Mouse (Mus musculus) heart, embryonic 11.5 days (tissue): ENCODE data around the gene Prrg1. TPM values are rescaled to one million over a fixed set of nuclear protein-coding genes. Genes with fewer than 3 reads are reported as not detected.
"Not testable (repeated sequence)": the region's sequence is repeated elsewhere in the genome, so short reads cannot be mapped to it uniquely, and the experiment has no call there.

Source experiments
- ATAC-seq: fragments of 200-750 bp; cut with Nextera tagmentation; replicated peaks from 2 replicates; pipeline ENCODE4 v1.8.0; 2017; ENCODE audit warnings: moderate library complexity; ENCODE audit not compliant: insufficient number of reproducible peaks, low FRiP score, low TSS enrichment
- H3K27ac ChIP-seq: fragments of 300-500 bp; sonication (generic); 2 replicates; pipeline ENCODE4 v1.5.1; 2014; ENCODE audit warnings: mild to moderate bottlenecking, low read depth, low read length
- H3K27me3 ChIP-seq: fragments of 300-500 bp; sonication (generic); 2 replicates; pipeline ENCODE4 v1.6.1; 2014; ENCODE audit warnings: mild to moderate bottlenecking, low read length, mixed read lengths; ENCODE audit not compliant: control insufficient read depth, insufficient read depth
- H3K36me3 ChIP-seq: fragments of 300-500 bp; sonication (generic); 2 replicates; pipeline ENCODE4 v1.6.1; 2014; ENCODE audit warnings: mild to moderate bottlenecking, low read length, moderate library complexity, mixed read lengths; ENCODE audit not compliant: control insufficient read depth, insufficient read depth
- H3K4me1 ChIP-seq: fragments of 300-500 bp; sonication (generic); 2 replicates; pipeline ENCODE4 v1.6.1; 2014; ENCODE audit warnings: low read length; ENCODE audit not compliant: control insufficient read depth, insufficient read depth
- H3K4me2 ChIP-seq: fragments of 300-500 bp; sonication (generic); 2 replicates; pipeline ENCODE4 v1.6.1; 2014; ENCODE audit warnings: mild to moderate bottlenecking, moderate library complexity
- H3K4me3 ChIP-seq: fragments of 300-500 bp; sonication (generic); 2 replicates; pipeline ENCODE4 v1.5.1; 2014; ENCODE audit warnings: low read depth, low read length
- H3K9ac ChIP-seq: fragments of 300-500 bp; sonication (generic); 2 replicates; pipeline ENCODE4 v1.6.1; 2014; ENCODE audit warnings: mild to moderate bottlenecking, low read depth, low read length, moderate library complexity
- H3K9me3 ChIP-seq: fragments of 300-500 bp; sonication (generic); replicated peaks from 2 replicates; pipeline ENCODE4 v1.6.1; 2016; ENCODE audit warnings: low read length; ENCODE audit not compliant: control insufficient read depth
- WGBS: fragments of 180-500 bp; shearing (Covaris S2); extraction: QIAGEN DNeasy Blood & Tissue Kit; methylation state at CpG from one replicate; pipeline ENCODE4 v1.1.7; 2014; ENCODE audit not compliant: insufficient replicate concordance; 5-methylcytosine and 5-hydroxymethylcytosine counted together
- polyA plus RNA-seq: library from polyadenylated mRNA; unstranded; fragments of >200 nt; fragmentation: Nextera tagmentation; extraction: Ambion mirVana; gene quantifications from 2 replicates; pipeline ENCODE4 v1.2.1, GENCODE M21; 2014

The Prrg1 gene
- polyA plus RNA-seq, 1 experiment from 2014 or later, result 6.1 TPM

DNA sequence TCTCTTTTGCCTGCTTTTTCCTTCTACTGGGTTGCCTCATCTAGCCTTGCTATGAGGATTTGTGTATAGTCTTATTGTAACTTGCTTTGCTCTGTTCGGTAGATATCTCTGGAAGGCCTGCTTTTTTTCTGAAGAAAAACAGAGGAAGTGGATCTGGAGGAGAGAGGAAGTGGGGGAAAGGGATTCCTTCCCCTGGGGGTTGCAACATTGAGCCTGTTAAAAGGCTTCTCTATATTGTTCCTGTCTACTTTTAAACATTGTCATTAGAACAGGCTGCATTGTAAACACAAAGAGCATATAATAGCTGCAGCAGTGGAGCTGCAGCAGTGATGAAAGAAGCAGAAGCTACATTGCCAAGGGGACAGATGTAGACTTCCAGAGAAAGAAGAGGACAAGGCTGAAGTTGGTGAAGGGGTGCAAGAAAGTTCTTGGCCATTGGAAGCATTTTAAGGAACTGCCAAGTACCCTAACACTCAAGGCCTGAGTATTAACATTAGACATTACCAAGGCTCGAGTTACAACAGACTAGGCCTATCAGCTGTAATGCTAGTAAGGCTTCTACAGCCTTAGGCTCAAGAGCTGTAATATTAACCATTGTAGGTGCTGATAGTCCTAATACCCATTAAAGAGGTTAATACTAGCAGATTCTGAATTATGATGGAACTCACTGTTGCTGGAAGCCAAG lies 44.9 kb downstream of the Prrg1 start:
- Histone ChIP-seq H3K27me3 (no peaks in the 10 kb centered on the region), H3K27ac (no peak overlapping the region), H3K4me3 (no peak overlapping the region), H3K9ac (no peak overlapping the region), H3K9me3 (no peaks in the 10 kb centered on the region), H3K4me1 (no peaks in the 10 kb centered on the region), H3K4me2 (no peak overlapping the region), H3K36me3 (no peaks in the 10 kb centered on the region)
- WGBS, result 77% methylated on average over 2 of the region's 2 CpGs
- ATAC-seq, result no peak

DNA sequence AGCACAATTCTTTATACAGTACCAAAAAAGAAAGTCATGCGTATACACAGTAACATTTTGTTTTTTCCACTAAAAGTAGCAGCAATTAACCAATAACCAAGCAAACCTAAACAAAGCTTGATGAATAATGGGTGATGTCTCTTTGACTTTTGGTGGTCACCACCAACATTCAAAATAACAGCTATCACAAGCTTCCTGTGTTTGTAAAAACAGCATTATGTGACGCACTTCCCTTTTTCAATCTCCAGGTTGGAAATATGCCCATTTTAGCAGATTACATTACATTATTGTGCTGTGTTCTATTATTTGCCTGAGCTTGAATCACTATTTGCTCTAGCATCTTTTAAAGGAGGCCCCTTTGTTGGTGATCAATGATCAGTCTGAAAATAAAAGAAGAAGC lies 65.4 kb downstream of the Prrg1 start:
- ATAC-seq, result no peak
- Histone ChIP-seq H3K4me2 (no peak overlapping the region), H3K4me1 (no peaks in the 10 kb centered on the region), H3K27ac (no peak overlapping the region), H3K9ac (no peak overlapping the region), H3K27me3 (no peaks in the 10 kb centered on the region), H3K4me3 (no peak overlapping the region), H3K9me3 (no peaks in the 10 kb centered on the region), H3K36me3 (no peaks in the 10 kb centered on the region)
- WGBS, result 80% methylated on average over 2 of the region's 2 CpGs

DNA sequence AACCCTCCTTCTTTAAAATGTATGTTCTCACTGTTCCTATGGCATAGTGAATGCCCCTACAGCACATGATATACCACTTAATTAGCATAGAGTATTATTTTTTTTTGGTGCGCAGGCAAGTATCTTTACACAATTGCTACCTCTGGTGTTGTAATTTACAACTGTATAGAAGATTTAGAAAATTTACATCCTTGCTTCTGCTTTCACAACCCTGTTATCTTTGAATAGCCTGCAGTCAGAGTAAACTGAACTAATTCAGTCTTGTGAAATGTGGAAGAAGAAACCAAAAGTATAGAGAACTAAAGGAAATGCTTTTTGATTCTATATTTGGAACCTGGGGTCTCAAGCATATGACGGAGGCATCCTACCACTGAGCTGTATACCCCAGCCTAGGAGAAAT lies 100.7 kb downstream of the Prrg1 start:
- Histone ChIP-seq H3K9ac (no peak overlapping the region), H3K4me2 (no peak overlapping the region), H3K4me1 (no peaks in the 10 kb centered on the region), H3K4me3 (no peak overlapping the region), H3K27me3 (no peaks in the 10 kb centered on the region), H3K9me3 (no peaks in the 10 kb centered on the region), H3K27ac (no peak overlapping the region), H3K36me3 (no peaks in the 10 kb centered on the region)
- WGBS, result 92% methylated on average over 2 of the region's 2 CpGs
- ATAC-seq, result no peak

DNA sequence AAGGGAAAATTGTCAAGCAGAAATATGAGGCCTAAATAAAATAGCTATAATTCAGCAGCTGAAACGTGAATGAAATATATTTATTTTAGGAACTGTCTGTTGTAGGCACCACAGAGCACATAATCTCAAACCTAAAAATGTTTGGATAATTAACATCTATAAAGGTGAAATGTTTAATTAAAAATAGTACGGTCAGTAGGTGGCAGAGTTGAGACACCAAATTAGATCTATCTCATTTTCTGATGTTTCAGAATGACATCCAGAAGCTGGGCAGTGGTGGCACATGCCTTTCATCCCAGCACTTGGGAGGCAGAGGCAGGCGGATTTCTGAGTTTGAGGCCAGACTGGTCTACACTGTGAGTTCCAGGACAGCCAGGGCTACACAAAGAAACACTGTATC lies 104.0 kb downstream of the Prrg1 start:
- no peak for ATAC-seq
- Histone ChIP-seq H3K4me2 (no peak overlapping the region), H3K27ac (no peak overlapping the region), H3K27me3 (no peaks in the 10 kb centered on the region), H3K36me3 (no peaks in the 10 kb centered on the region), H3K4me3 (no peak overlapping the region), H3K9ac (no peak overlapping the region), H3K4me1 (no peaks in the 10 kb centered on the region), H3K9me3 (no peaks in the 10 kb centered on the region)
- WGBS, result 69% methylated on average over 3 of the region's 3 CpGs

DNA sequence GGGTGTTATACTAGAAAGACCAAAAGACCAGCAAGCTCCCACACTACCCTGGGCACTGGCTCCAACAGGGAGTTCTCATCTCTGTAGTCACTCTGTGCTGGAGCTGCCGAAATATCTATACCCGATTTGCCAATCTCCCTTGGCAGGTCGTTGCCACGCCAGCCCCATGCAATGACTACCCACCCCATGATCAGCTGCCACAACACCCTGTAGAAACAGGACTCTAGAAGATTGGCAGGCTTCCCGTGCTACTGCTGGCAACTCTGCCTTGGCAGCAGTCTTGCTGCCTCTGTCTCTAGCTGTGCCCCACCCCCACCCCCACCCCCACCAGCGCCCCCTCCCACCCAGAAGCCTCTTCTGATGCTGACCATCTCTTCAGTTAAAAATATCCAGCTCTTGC lies 149.3 kb downstream of the Prrg1 start:
- no peaks in the 10 kb centered on the region for H3K4me1 ChIP-seq
- no peak overlapping the region for H3K4me3 ChIP-seq
- no peaks in the 10 kb centered on the region for H3K27me3 ChIP-seq
- no peaks in the 10 kb centered on the region for H3K36me3 ChIP-seq
- WGBS, result 67% methylated on average over 6 of the region's 6 CpGs
- H3K27ac ChIP-seq, result no peak overlapping the region
- no peak overlapping the region for H3K4me2 ChIP-seq
- no peaks in the 10 kb centered on the region for H3K9me3 ChIP-seq
- H3K9ac ChIP-seq, result no peak overlapping the region
- ATAC-seq, result no peak

DNA sequence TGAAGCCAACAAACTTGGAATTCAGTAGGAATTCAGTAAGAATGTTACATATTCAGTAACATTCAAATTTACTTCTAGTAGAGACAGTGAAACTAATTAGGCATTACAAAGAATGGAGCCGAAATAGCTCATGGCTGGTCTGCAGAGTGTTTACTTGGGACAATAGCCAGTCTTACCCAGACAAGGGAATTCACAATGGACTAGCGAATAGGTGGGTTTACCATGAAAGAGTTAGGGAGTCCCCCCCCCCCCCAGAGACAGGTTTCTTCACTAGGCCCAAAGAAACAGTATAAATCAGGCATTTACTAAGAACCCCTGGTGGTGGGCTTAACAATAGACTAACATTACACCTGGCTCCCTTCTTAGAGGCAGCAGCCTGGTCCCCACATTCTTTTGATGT lies 180.3 kb downstream of the Prrg1 start:
- not testable (repeated sequence) for ATAC-seq, H3K4me1 ChIP-seq, H3K27ac ChIP-seq, H3K4me2 ChIP-seq, H3K9ac ChIP-seq, H3K27me3 ChIP-seq, H3K36me3 ChIP-seq, H3K4me3 ChIP-seq, H3K9me3 ChIP-seq
- WGBS, result 73% methylated on average over 2 of the region's 2 CpGs

Other genes starting within 250 kb of the Prrg1 start
- gene 4930480E11Rik, start 214.3 kb downstream of the Prrg1 start, polyA plus RNA-seq, result not detected in 2 replicates
- gene Fam47c, start 153.9 kb upstream of the Prrg1 start, polyA plus RNA-seq, result not detected in 2 replicates